Mouse (Mus musculus): ENCODE results near the gene Rarres1.

DNA sequence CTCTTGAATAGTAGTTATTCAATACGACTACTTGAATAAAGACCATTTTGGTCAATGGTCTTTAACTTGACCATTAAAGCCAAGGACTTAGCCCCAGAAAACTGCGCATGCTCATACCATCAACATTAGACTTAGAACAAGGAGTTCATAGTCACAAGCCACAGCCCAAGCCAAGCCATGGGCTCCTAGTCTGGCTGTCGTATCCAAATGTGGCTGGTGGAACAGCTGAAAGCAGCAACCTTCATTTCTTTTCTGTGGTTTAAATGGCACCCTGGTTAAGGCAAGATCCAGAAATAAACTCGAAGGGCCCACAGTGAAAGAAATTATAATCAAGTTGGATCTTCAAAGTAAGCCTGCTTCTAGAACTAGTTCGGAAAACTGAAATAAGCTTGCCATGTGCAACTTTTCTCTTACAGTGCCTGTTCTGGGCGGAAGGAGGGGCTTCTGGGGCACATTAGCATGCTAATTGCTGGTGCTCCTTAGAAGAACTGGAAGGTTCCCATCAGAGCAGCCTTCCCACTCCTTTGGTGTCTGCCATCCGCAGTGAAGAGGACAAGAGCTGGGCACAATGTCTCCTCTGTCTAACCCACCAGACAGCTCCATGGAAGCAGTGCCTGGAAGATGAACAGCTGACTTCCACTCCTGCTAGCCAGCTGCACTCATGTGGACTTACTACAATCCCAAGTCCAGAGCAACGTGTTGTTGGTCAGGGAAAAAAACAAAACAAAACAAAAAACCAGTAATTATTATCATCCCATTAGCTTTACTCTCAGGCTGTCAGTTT lies 23.0 kb downstream of the Rarres1 start:
- TF ChIP-seq CTCF (IDR thresholded peaks at IDR 0.05 in 2 of 3, conservative IDR thresholded peaks at IDR 0.05 in 1 of 3; ENCODE audit: control insufficient read depth in 1 of 3, insufficient read depth in 1 of 3, low read depth in 2 of 3, low read length in 3 of 3, poor library complexity in 1 of 3, severe bottlenecking in 1 of 3) (no peak), GATA1 (IDR thresholded peaks at IDR 0.05; ENCODE audit: low read depth, low read length) (no peak), ZKSCAN1 (IDR thresholded peaks at IDR 0.05; ENCODE audit: low read depth, low read length) (no peak), POLR2A (IDR thresholded peaks at IDR 0.05; ENCODE audit: control insufficient read depth in 1 of 2, insufficient read depth in 1 of 2, low read depth in 1 of 2, low read length in 2 of 2, poor library complexity in 1 of 2) (no peak), MAFK (IDR thresholded peaks at IDR 0.05; ENCODE audit: borderline replicate concordance, low read depth, low read length) (no peak), MYB (IDR thresholded peaks at IDR 0.05; ENCODE audit: low read depth, low read length) (no peak), POLR2AphosphoS2 (IDR thresholded peaks at IDR 0.05; ENCODE audit: low read length) (no peak), BHLHE40 (IDR thresholded peaks at IDR 0.05; ENCODE audit: borderline replicate concordance, low read depth, low read length) (no peak)
